ENCODE assay signal across 14 mouse cellular contexts in the genomic region with DNA sequence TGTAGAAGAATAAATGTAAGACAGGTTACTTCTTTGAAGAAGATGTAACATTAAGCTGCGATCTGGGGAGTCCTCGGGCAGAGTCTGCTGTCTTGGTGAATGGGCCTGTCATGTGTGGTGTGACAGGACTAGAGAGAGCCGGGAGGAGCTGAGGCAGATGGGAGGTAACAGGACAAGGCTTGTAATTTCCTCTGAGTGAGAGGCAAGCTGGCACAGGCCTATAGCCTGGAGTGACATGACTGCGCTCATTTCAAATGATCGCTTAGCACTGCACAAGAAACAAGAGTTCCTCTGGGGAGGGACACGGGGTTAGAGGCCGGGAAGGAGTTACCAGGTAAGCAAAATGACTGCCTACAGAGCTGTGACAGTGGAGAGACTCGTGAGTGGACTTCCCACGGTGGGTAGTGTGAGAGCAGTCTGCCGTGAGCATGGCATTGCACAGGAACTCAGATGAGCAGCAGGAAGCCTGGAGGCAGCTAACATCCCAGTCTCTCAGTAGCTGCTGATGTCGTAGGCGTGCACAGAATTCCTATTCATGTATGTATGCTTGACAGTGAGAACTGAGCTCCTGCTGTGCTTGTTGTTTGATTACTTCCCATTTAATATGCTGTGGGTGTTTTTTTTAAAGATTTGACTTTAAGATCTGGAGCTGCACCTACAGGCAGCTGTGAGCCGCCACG. TPM values are rescaled to one million over a fixed set of nuclear protein-coding genes. Genes with fewer than 3 reads are reported as not detected.
DNase-seq lines count a peak whose midpoint lies in the region; ATAC-seq lines count a peak whose summit lies in the region.
"Had no signal": no experiment of that assay in that cellular context is flagged by ENCODE, and none has a peak within 500 bp of the region (broad histone marks: within the 10 kb centered on the region; RNA-seq: fewer than 3 reads in every experiment).

No protein-coding gene starts in this region.

- no peak for DNase-seq in forebrain, embryonic 11.5 days (ENCODE audit: low spot score)
- no peak for DNase-seq in forebrain, embryonic 10.5 days (ENCODE audit: extremely low spot score, low spot score)
- DNase-seq in urinary bladder, postnatal 14 days (ENCODE audit: low spot score): peak; percentile 59
- no peak for DNase-seq in urinary bladder, postnatal 10 days (ENCODE audit: low spot score)
- DNase-seq in adrenal gland, adult (ENCODE audit: inconsistent age in 2 of 2, low spot score in 1 of 2): no peak
- no peak for DNase-seq in B cell, adult 2 months
- DNase-seq in frontal cortex, adult 2 months (ENCODE audit: extremely low spot score in 1 of 2, low spot score in 1 of 2): no peak
- DNase-seq: kidney, adult 8-10 months; right cerebral cortex, postnatal 25 days; thymus, adult 18-20 months had no signal

- H3K9ac ChIP-seq in forebrain, embryonic 11.5 days (ENCODE audit: low read length): no peak overlapping the region
- no peak overlapping the region for H3K9ac ChIP-seq in hindbrain, embryonic 16.5 days (ENCODE audit: low read depth, low read length)
- H3K9ac ChIP-seq: lung, embryonic 15.5 days had no signal

- H3K4me3 ChIP-seq in forebrain, embryonic 11.5 days (ENCODE audit: low read depth, low read length): no peak overlapping the region
- H3K4me3 ChIP-seq in forebrain, embryonic 10.5 days: no peak overlapping the region
- no peak overlapping the region for H3K4me3 ChIP-seq in hindbrain, embryonic 16.5 days (ENCODE audit: low read length)
- H3K4me3 ChIP-seq: left cerebral cortex, adult 2 months; lung, embryonic 15.5 days; myocyte had no signal

- ATAC-seq in forebrain, embryonic 11.5 days (replicated peaks; ENCODE audit: low FRiP score): 0 out of 2 replicates have a peak, but pooled peaks have one; percentile 39
- ATAC-seq in hindbrain, embryonic 16.5 days: peak; percentile 66

- no peaks in the 10 kb centered on the region; the same call in 1 of the 2 replicates for H3K36me3 ChIP-seq in forebrain, embryonic 11.5 days (ENCODE audit: control insufficient read depth, insufficient read depth, low read length)
- H3K36me3 ChIP-seq in forebrain, embryonic 10.5 days (replicated peaks): peaks cover 67% of the 10 kb centered on the region
- H3K36me3 ChIP-seq in hindbrain, embryonic 16.5 days (ENCODE audit: control insufficient read depth, insufficient read depth, low read length): no peaks in the 10 kb centered on the region
- H3K36me3 ChIP-seq: lung, embryonic 15.5 days had no signal

- H3K4me1 ChIP-seq in forebrain, embryonic 11.5 days (replicated peaks; ENCODE audit: control insufficient read depth, insufficient read depth, low read length): no peaks in the 10 kb centered on the region
- no peaks in the 10 kb centered on the region for H3K4me1 ChIP-seq in forebrain, embryonic 10.5 days
- 0 out of 2 replicates have a peak, but pooled peaks cover 7% of the 10 kb centered on the region for H3K4me1 ChIP-seq in hindbrain, embryonic 16.5 days (ENCODE audit: control insufficient read depth, insufficient read depth, low read depth, low read length)

- no peaks in the 10 kb centered on the region for H3K9me3 ChIP-seq in forebrain, embryonic 11.5 days (ENCODE audit: control insufficient read depth, low read length)
- H3K9me3 ChIP-seq in forebrain, embryonic 10.5 days: no peaks in the 10 kb centered on the region
- H3K9me3 ChIP-seq in hindbrain, embryonic 16.5 days (ENCODE audit: control insufficient read depth, low read length): no peaks in the 10 kb centered on the region
- H3K9me3 ChIP-seq: lung, embryonic 15.5 days had no signal

- H3K27ac ChIP-seq in forebrain, embryonic 11.5 days (ENCODE audit: low read depth, low read length): no peak overlapping the region; the same call in 1 of the 2 replicates
- no peak overlapping the region for H3K27ac ChIP-seq in forebrain, embryonic 10.5 days
- H3K27ac ChIP-seq in hindbrain, embryonic 16.5 days (ENCODE audit: low read depth, low read length): no peak overlapping the region
- H3K27ac ChIP-seq: left cerebral cortex, adult 2 months had no signal

- no peak overlapping the region for H3K4me2 ChIP-seq in forebrain, embryonic 11.5 days (ENCODE audit: low read depth, low read length, severe bottlenecking)
- H3K4me2 ChIP-seq in hindbrain, embryonic 16.5 days (ENCODE audit: low read length): no peak overlapping the region
- H3K4me2 ChIP-seq: lung, embryonic 15.5 days had no signal

- H3K27me3 ChIP-seq in forebrain, embryonic 11.5 days (ENCODE audit: control insufficient read depth, insufficient read depth, low read length): no peaks in the 10 kb centered on the region
- H3K27me3 ChIP-seq in forebrain, embryonic 10.5 days (ENCODE audit: poor library complexity, severe bottlenecking): no peaks in the 10 kb centered on the region
- no peaks in the 10 kb centered on the region for H3K27me3 ChIP-seq in hindbrain, embryonic 16.5 days (replicated peaks; ENCODE audit: control insufficient read depth, insufficient read depth, low read length)
- H3K27me3 ChIP-seq: lung, embryonic 15.5 days had no signal

- 79% methylated on average over 14 of the region's 14 CpGs for WGBS in forebrain, embryonic 11.5 days
- 84% methylated on average over 14 of the region's 14 CpGs for WGBS in forebrain, embryonic 10.5 days
- WGBS in hindbrain, embryonic 16.5 days: 45% methylated on average over 14 of the region's 14 CpGs

RNA-seq across cellular contexts. Expression of gene Slc10a6, which starts 32.6 kb away (rescaled TPM):
- not detected in 2 replicates for polyA plus RNA-seq in forebrain, embryonic 11.5 days (2014; fragmentation: Nextera tagmentation; extraction: Ambion mirVana)
- polyA plus RNA-seq in forebrain, embryonic 10.5 days (2016; fragmentation: Nextera tagmentation; extraction: Ambion mirVana): not detected in 2 replicates
- 0.32 and 0.34 TPM in 2 replicates for polyA plus RNA-seq in hindbrain, embryonic 16.5 days (2015; fragmentation: Nextera tagmentation; extraction: Ambion mirVana)
- polyA plus RNA-seq in frontal cortex, adult 2 months (2012; rRNA removed): 0.08 TPM in 1 of 2 replicates, not detected in the other

RNA-seq across cellular contexts. Expression of gene 1700016H13Rik, which starts 59.2 kb away (rescaled TPM):
- 0.39 and 0.68 TPM in 2 replicates for polyA plus RNA-seq in forebrain, embryonic 11.5 days (2014; fragmentation: Nextera tagmentation; extraction: Ambion mirVana)
- polyA plus RNA-seq in forebrain, embryonic 10.5 days (2016; fragmentation: Nextera tagmentation; extraction: Ambion mirVana): 0.14 and 0.24 TPM in 2 replicates
- polyA plus RNA-seq in hindbrain, embryonic 16.5 days (2015; fragmentation: Nextera tagmentation; extraction: Ambion mirVana): 0.15 and 0.28 TPM in 2 replicates
- polyA plus RNA-seq in frontal cortex, adult 2 months (2012; rRNA removed): not detected in 2 replicates
- polyA plus RNA-seq: myocyte had no signal
